In genomic region chr6:86832802-86833502, GRCm38 (mm10) we compare ENCODE assay signal across 8 mouse cellular contexts. TPM values are rescaled to one million over a fixed set of nuclear protein-coding genes. Genes with fewer than 3 reads are reported as not detected.
DNase-seq lines count a peak whose midpoint lies in the region; ATAC-seq lines count a peak whose summit lies in the region.

No protein-coding gene starts in this region.

- intact Hi-C loops in gastrocnemius, postnatal 36 days (cut with DNase I): no loop called here

- DNase-seq in adrenal gland, adult 2 months: peak; percentile 19
- no peak for DNase-seq in adrenal gland, adult 8-10 months
- DNase-seq in gastrocnemius, postnatal 36 days: peak; percentile 55 to 74
- peak; percentile 88 for DNase-seq in kidney, adult 9 months
- peak; percentile 89 for DNase-seq in skeletal muscle tissue, adult 2 months (ENCODE audit: low read depth, low spot score)
- no peak for DNase-seq in cerebellum, postnatal 4 days (ENCODE audit: low spot score in 2 of 2)
- DNase-seq in thymus, postnatal 10 days (ENCODE audit: low spot score in 2 of 2): no peak

- no peak overlapping the region for H3K4me2 ChIP-seq in hindbrain, embryonic 13.5 days

- H3K36me3 ChIP-seq in hindbrain, embryonic 13.5 days: no peaks in the 10 kb centered on the region

- no peak overlapping the region for H3K4me3 ChIP-seq in hindbrain, embryonic 13.5 days

- no peak overlapping the region for H3K27ac ChIP-seq in hindbrain, embryonic 13.5 days

- no peaks in the 10 kb centered on the region for H3K4me1 ChIP-seq in hindbrain, embryonic 13.5 days (replicated peaks)

- H3K9ac ChIP-seq in hindbrain, embryonic 13.5 days: no peak overlapping the region

- no peaks in the 10 kb centered on the region for H3K9me3 ChIP-seq in hindbrain, embryonic 13.5 days

- ATAC-seq in hindbrain, embryonic 13.5 days (ENCODE audit: low FRiP score): no peak

- no peaks in the 10 kb centered on the region for H3K27me3 ChIP-seq in hindbrain, embryonic 13.5 days

- WGBS in hindbrain, embryonic 13.5 days: 89% methylated on average over 13 of the region's 13 CpGs

RNA-seq across cellular contexts. Expression of gene Aak1, which starts 16.4 kb away (rescaled TPM):
- total RNA-seq in adrenal gland, adult 2 months (2021): 100 to 1,000 TPM in 1 of 2 experiments, 10 to 100 TPM in 1; 97.0 to 100 TPM
- 23.0 and 30.3 TPM in 2 replicates for polyA plus RNA-seq in adrenal gland, adult 2 months (2012; rRNA removed)
- 100 to 1,000 TPM; 129 to 147 (median 132) TPM for total RNA-seq in adrenal gland, adult 8-10 months (2022)
- 10 to 100 TPM; 26.9 to 29.6 TPM for total RNA-seq in gastrocnemius, postnatal 36 days (2021)
- polyA plus RNA-seq in hindbrain, embryonic 13.5 days (2015; fragmentation: Nextera tagmentation; extraction: Ambion mirVana): 34.5 and 36.5 TPM in 2 replicates

RNA-seq across cellular contexts. Expression of gene Anxa4, which starts 39.6 kb away (rescaled TPM):
- total RNA-seq in adrenal gland, adult 2 months (2021): 10 to 100 TPM; 69.6 to 78.0 TPM
- 16.7 TPM in 2 replicates for polyA plus RNA-seq in adrenal gland, adult 2 months (2012; rRNA removed)
- 100 to 1,000 TPM in 1 of 4 experiments, 10 to 100 TPM in 3; 77.0 to 102 (median 86.9) TPM for total RNA-seq in adrenal gland, adult 8-10 months (2022)
- 10 to 100 TPM; 12.9 to 16.8 TPM for total RNA-seq in gastrocnemius, postnatal 36 days (2021)
- polyA plus RNA-seq in hindbrain, embryonic 13.5 days (2015; fragmentation: Nextera tagmentation; extraction: Ambion mirVana): 5.3 and 6.2 TPM in 2 replicates

Comparison
In these comparisons a context has a peak if more than half of its experiments do, and no peak if none do; other contexts are left out.
1. DNase-seq: peak in adrenal gland, adult 2 months (single experiment), gastrocnemius, postnatal 36 days (2 of 2), kidney, adult 9 months (single experiment) and skeletal muscle tissue, adult 2 months (single experiment); none in adrenal gland, adult 8-10 months (single experiment), cerebellum, postnatal 4 days (0 of 2) and thymus, postnatal 10 days (0 of 2).